Comparison of ENCODE assay signal across 22 mouse cellular contexts in genomic region chr14:34232866-34233680, GRCm38 (mm10). TPM values are rescaled to one million over a fixed set of nuclear protein-coding genes. Genes with fewer than 3 reads are reported as not detected.
A peak's percentile ranks its signal among the peaks of the same experiment; 100 is the strongest.
DNase-seq lines count a peak whose midpoint lies in the region; ATAC-seq and TF ChIP-seq lines count a peak whose summit lies in the region.
"Had no signal": no experiment of that assay in that cellular context is flagged by ENCODE, and none has a peak within 500 bp of the region (broad histone marks: within the 10 kb centered on the region; RNA-seq: fewer than 3 reads in every experiment).

No protein-coding gene starts in this region.

- no peak overlapping the region for H3K4me3 ChIP-seq in forebrain, embryonic 14.5 days (ENCODE audit: low read depth, low read length)
- H3K4me3 ChIP-seq in forebrain, embryonic 15.5 days: no peak overlapping the region
- no peak overlapping the region for H3K4me3 ChIP-seq in kidney, postnatal 0 days (replicated peaks; ENCODE audit: low read depth, low read length)
- no peak overlapping the region for H3K4me3 ChIP-seq in midbrain, postnatal 0 days (ENCODE audit: low read depth, low read length)
- no peak overlapping the region for H3K4me3 ChIP-seq in midbrain, embryonic 13.5 days (replicated peaks)
- H3K4me3 ChIP-seq: embryonic facial prominence, embryonic 10.5 days; heart, embryonic 12.5 days; liver, embryonic 13.5 days; midbrain, embryonic 12.5 days; neural tube, embryonic 12.5 days had no signal

- DNase-seq in forebrain, embryonic 14.5 days (ENCODE audit: low spot score): peak; percentile 39
- DNase-seq in kidney, postnatal 0 days (ENCODE audit: low spot score): peak; percentile 25
- no peak for DNase-seq in kidney, postnatal 36 days
- peak; percentile 37 for DNase-seq in midbrain, postnatal 0 days (ENCODE audit: low spot score)
- no peak for DNase-seq in layer of hippocampus, adult 9-10 months (ENCODE audit: low spot score)
- DNase-seq in urinary bladder, adult 18-20 months (ENCODE audit: low spot score in 2 of 2): no peak
- DNase-seq: adrenal gland, adult 8-10 months; cerebellum, adult 2 months; heart, postnatal 14 days; kidney, adult 2 months; kidney, postnatal 10 days; liver, embryonic 13.5 days; lung, adult 2 months; thymus, postnatal 25 days had no signal

- H3K4me2 ChIP-seq in forebrain, embryonic 14.5 days (ENCODE audit: low read length): no peak overlapping the region
- no peak overlapping the region for H3K4me2 ChIP-seq in forebrain, embryonic 15.5 days (replicated peaks)
- no peak overlapping the region for H3K4me2 ChIP-seq in kidney, postnatal 0 days (ENCODE audit: low read length)
- H3K4me2 ChIP-seq in midbrain, postnatal 0 days (ENCODE audit: low read depth, low read length, poor library complexity, severe bottlenecking): no peak overlapping the region
- no peak overlapping the region for H3K4me2 ChIP-seq in midbrain, embryonic 13.5 days (replicated peaks)
- H3K4me2 ChIP-seq: heart, embryonic 12.5 days; liver, embryonic 13.5 days; midbrain, embryonic 12.5 days; neural tube, embryonic 12.5 days had no signal

- no peak overlapping the region for H3K27ac ChIP-seq in forebrain, embryonic 14.5 days (ENCODE audit: low read depth, low read length)
- no peak overlapping the region for H3K27ac ChIP-seq in forebrain, embryonic 15.5 days (replicated peaks)
- no peak overlapping the region for H3K27ac ChIP-seq in kidney, postnatal 0 days
- H3K27ac ChIP-seq in midbrain, postnatal 0 days (ENCODE audit: low read depth, low read length): no peak overlapping the region
- H3K27ac ChIP-seq in midbrain, embryonic 13.5 days: no peak overlapping the region
- H3K27ac ChIP-seq: embryonic facial prominence, embryonic 10.5 days; liver, embryonic 13.5 days; midbrain, embryonic 12.5 days; neural tube, embryonic 12.5 days had no signal

- 75% methylated on average over 9 of the region's 9 CpGs for WGBS in forebrain, embryonic 14.5 days
- WGBS in forebrain, embryonic 15.5 days: 79% methylated on average over 9 of the region's 9 CpGs
- WGBS in kidney, postnatal 0 days: 80% methylated on average over 9 of the region's 9 CpGs
- WGBS in midbrain, postnatal 0 days: 86% methylated on average over 9 of the region's 9 CpGs
- WGBS in midbrain, embryonic 13.5 days: 85% methylated on average over 9 of the region's 9 CpGs

- H3K36me3 ChIP-seq in forebrain, embryonic 14.5 days (ENCODE audit: control insufficient read depth, insufficient read depth, low read length): no peaks in the 10 kb centered on the region
- no peaks in the 10 kb centered on the region for H3K36me3 ChIP-seq in forebrain, embryonic 15.5 days
- H3K36me3 ChIP-seq in kidney, postnatal 0 days (ENCODE audit: insufficient read depth, low read length): no peaks in the 10 kb centered on the region
- H3K36me3 ChIP-seq in midbrain, postnatal 0 days (ENCODE audit: insufficient read depth, low read length): no peaks in the 10 kb centered on the region
- H3K36me3 ChIP-seq in midbrain, embryonic 13.5 days: no peaks in the 10 kb centered on the region
- H3K36me3 ChIP-seq: embryonic facial prominence, embryonic 10.5 days; midbrain, embryonic 12.5 days; neural tube, embryonic 12.5 days had no signal

- H3K4me1 ChIP-seq in forebrain, embryonic 14.5 days (ENCODE audit: control insufficient read depth, insufficient read depth, low read length): no peaks in the 10 kb centered on the region
- H3K4me1 ChIP-seq in forebrain, embryonic 15.5 days: peaks cover 7% of the 10 kb centered on the region; the same call in 1 of the 2 replicates
- no peaks in the 10 kb centered on the region for H3K4me1 ChIP-seq in kidney, postnatal 0 days (replicated peaks; ENCODE audit: insufficient read depth, low read length)
- H3K4me1 ChIP-seq in midbrain, postnatal 0 days (ENCODE audit: insufficient read depth, low read length): peaks cover 4% of the 10 kb centered on the region; the same call in 1 of the 2 replicates
- H3K4me1 ChIP-seq in midbrain, embryonic 13.5 days (replicated peaks): peaks cover 5% of the 10 kb centered on the region; the same call in 1 of the 2 replicates
- H3K4me1 ChIP-seq: neural tube, embryonic 12.5 days had no signal

- TF ChIP-seq CTCF in kidney, postnatal 0 days (IDR thresholded peaks at IDR 0.05; ENCODE audit: low read depth): no peak
- no peak for TF ChIP-seq CTCF in midbrain, postnatal 0 days (IDR thresholded peaks at IDR 0.05)

- no peaks in the 10 kb centered on the region for H3K9me3 ChIP-seq in forebrain, embryonic 14.5 days (replicated peaks; ENCODE audit: control insufficient read depth, low read length)
- no peaks in the 10 kb centered on the region for H3K9me3 ChIP-seq in forebrain, embryonic 15.5 days
- H3K9me3 ChIP-seq in kidney, postnatal 0 days (replicated peaks; ENCODE audit: low read length): no peaks in the 10 kb centered on the region
- no peaks in the 10 kb centered on the region for H3K9me3 ChIP-seq in midbrain, postnatal 0 days (ENCODE audit: low read length)
- H3K9me3 ChIP-seq in midbrain, embryonic 13.5 days: no peaks in the 10 kb centered on the region
- H3K9me3 ChIP-seq: embryonic facial prominence, embryonic 10.5 days; G1E; liver, embryonic 13.5 days; midbrain, embryonic 12.5 days; neural tube, embryonic 12.5 days had no signal

- no peak overlapping the region for H3K9ac ChIP-seq in forebrain, embryonic 14.5 days (ENCODE audit: low read length)
- no peak overlapping the region for H3K9ac ChIP-seq in forebrain, embryonic 15.5 days (replicated peaks)
- H3K9ac ChIP-seq in kidney, postnatal 0 days (ENCODE audit: low read depth, low read length): no peak overlapping the region
- H3K9ac ChIP-seq in midbrain, postnatal 0 days (replicated peaks; ENCODE audit: low read length, poor library complexity, severe bottlenecking): no peak overlapping the region
- H3K9ac ChIP-seq in midbrain, embryonic 13.5 days (replicated peaks): no peak overlapping the region
- H3K9ac ChIP-seq: heart, embryonic 12.5 days; liver, embryonic 13.5 days; midbrain, embryonic 12.5 days; neural tube, embryonic 12.5 days had no signal

- no peak for ATAC-seq in forebrain, embryonic 14.5 days
- ATAC-seq in forebrain, embryonic 15.5 days (replicated peaks): no peak
- no peak for ATAC-seq in kidney, postnatal 0 days (replicated peaks; ENCODE audit: low FRiP score, low read depth)
- no peak for ATAC-seq in midbrain, postnatal 0 days (ENCODE audit: low FRiP score)
- ATAC-seq in midbrain, embryonic 13.5 days: no peak

- H3K27me3 ChIP-seq in forebrain, embryonic 14.5 days (replicated peaks; ENCODE audit: control insufficient read depth, insufficient read depth, low read length): no peaks in the 10 kb centered on the region
- no peaks in the 10 kb centered on the region for H3K27me3 ChIP-seq in forebrain, embryonic 15.5 days
- no peaks in the 10 kb centered on the region for H3K27me3 ChIP-seq in kidney, postnatal 0 days (ENCODE audit: insufficient read depth, low read length)
- H3K27me3 ChIP-seq in midbrain, postnatal 0 days (ENCODE audit: insufficient read depth, low read length): no peaks in the 10 kb centered on the region
- no peaks in the 10 kb centered on the region for H3K27me3 ChIP-seq in midbrain, embryonic 13.5 days
- H3K27me3 ChIP-seq: heart, embryonic 12.5 days; liver, embryonic 13.5 days; neural tube, embryonic 12.5 days had no signal

RNA-seq across cellular contexts. Expression of gene Syt15, which starts 13.7 kb away (rescaled TPM):
- polyA plus RNA-seq in forebrain, embryonic 14.5 days (2014; fragmentation: Nextera tagmentation; extraction: Ambion mirVana): 0.14 and 0.16 TPM in 2 replicates
- 0.41 and 0.65 TPM in 2 replicates for polyA plus RNA-seq in forebrain, embryonic 15.5 days (2015; fragmentation: Nextera tagmentation; extraction: Ambion mirVana)
- 0.76 and 0.80 TPM in 2 replicates for polyA plus RNA-seq in kidney, postnatal 0 days (2015; fragmentation: Nextera tagmentation; extraction: Ambion mirVana)
- total RNA-seq in midbrain, postnatal 0 days (2014; rRNA removed): 2.1 and 2.6 TPM in 2 replicates
- 0.80 and 0.96 TPM in 2 replicates for polyA plus RNA-seq in midbrain, postnatal 0 days (2015; fragmentation: Nextera tagmentation; extraction: Ambion mirVana)
- 0.49 and 0.63 TPM in 2 replicates for polyA plus RNA-seq in midbrain, embryonic 13.5 days (2015; fragmentation: Nextera tagmentation; extraction: Ambion mirVana)
- total RNA-seq: megakaryocyte progenitor cell, adult 5-6 weeks had no signal
- polyA plus RNA-seq: G1E had no signal

RNA-seq across cellular contexts. Expression of gene Gprin2, which starts 31.6 kb away (rescaled TPM):
- polyA plus RNA-seq in forebrain, embryonic 14.5 days (2014; fragmentation: Nextera tagmentation; extraction: Ambion mirVana): 2.6 TPM in 2 replicates
- 3.8 and 3.9 TPM in 2 replicates for polyA plus RNA-seq in forebrain, embryonic 15.5 days (2015; fragmentation: Nextera tagmentation; extraction: Ambion mirVana)
- 0.62 and 0.79 TPM in 2 replicates for polyA plus RNA-seq in kidney, postnatal 0 days (2015; fragmentation: Nextera tagmentation; extraction: Ambion mirVana)
- 44.6 and 49.3 TPM in 2 replicates for total RNA-seq in midbrain, postnatal 0 days (2014; rRNA removed)
- polyA plus RNA-seq in midbrain, postnatal 0 days (2015; fragmentation: Nextera tagmentation; extraction: Ambion mirVana): 7.2 and 7.7 TPM in 2 replicates
- polyA plus RNA-seq in midbrain, embryonic 13.5 days (2015; fragmentation: Nextera tagmentation; extraction: Ambion mirVana): 5.3 and 5.4 TPM in 2 replicates
- total RNA-seq: megakaryocyte progenitor cell, adult 5-6 weeks had no signal
- polyA plus RNA-seq: G1E had no signal

Comparison
In these comparisons a context has a peak if more than half of its experiments do, and no peak if none do; other contexts are left out.
1. DNase-seq: peak in forebrain, embryonic 14.5 days (single experiment), kidney, postnatal 0 days (single experiment) and midbrain, postnatal 0 days (single experiment); none in kidney, postnatal 36 days (0 of 2), layer of hippocampus, adult 9-10 months (single experiment) and urinary bladder, adult 18-20 months (0 of 2).